8 mouse cellular contexts compared by ENCODE assay signal in genomic region chr5:75155741-75156553, GRCm38 (mm10). TPM values are rescaled to one million over a fixed set of nuclear protein-coding genes. Genes with fewer than 3 reads are reported as not detected.
DNase-seq lines count a peak whose midpoint lies in the region; ATAC-seq and TF ChIP-seq lines count a peak whose summit lies in the region.

No protein-coding gene starts in this region.

- peak overlapping the region; percentile 55 for H3K9ac ChIP-seq in hindbrain, embryonic 15.5 days

- POLR2A ChIA-PET in Patski (lab: Charles Lee) = interaction anchor here (0.5 to 1.4 kb wide), 7 partner anchors 8 to 787 kb away, joined by 3 to 5 read pairs (median 5); no protein-coding TSS in a partner anchor

- peak; percentile 74 for ATAC-seq in Patski
- peak; percentile 82 for ATAC-seq in hindbrain, embryonic 15.5 days (ENCODE audit: low FRiP score, low read depth)

- in situ Hi-C loops in Patski (cut with MboI; ENCODE audit: low pct_unique_long_range_greater_than_20kb) = loop anchor here (5.0 to 10.0 kb wide), 4 partner anchors 359 to 844 kb away; no protein-coding TSS in a partner anchor

- peaks cover 49% of the 10 kb centered on the region for H3K4me1 ChIP-seq in hindbrain, embryonic 15.5 days (replicated peaks)

- peak overlapping the region; percentile 68 for H3K27ac ChIP-seq in gastrocnemius, adult 2 months
- peak overlapping the region; percentile 43 for H3K27ac ChIP-seq in hindbrain, embryonic 15.5 days (replicated peaks)

- CTCF ChIA-PET in Patski (lab: Charles Lee) = interaction anchor here (0.7 to 3.7 kb wide), 48 partner anchors 9 to 1302 kb away, joined by 3 to 21 read pairs (median 4); no protein-coding TSS in a partner anchor

- peak overlapping the region; percentile 77 for H3K4me3 ChIP-seq in gastrocnemius, adult 2 months
- H3K4me3 ChIP-seq in hindbrain, embryonic 15.5 days = peak overlapping the region; percentile 49

- 0% methylated on average over 51 of the region's 52 CpGs for WGBS in hindbrain, embryonic 15.5 days

- TF ChIP-seq CTCF in Patski (IDR thresholded peaks at IDR 0.05) = no peak
- TF ChIP-seq CTCF in gastrocnemius, adult 2 months (IDR thresholded peaks at IDR 0.05) = peak; percentile 93

- DNase-seq in Patski (ENCODE audit: low read depth, low spot score) = peak; percentile 35
- DNase-seq in cerebellum, postnatal 14 days = peak; percentile 67 to 69
- peak; percentile 89 for DNase-seq in gastrocnemius, adult 2 months
- DNase-seq in left cerebral cortex, adult 18-20 months (ENCODE audit: low spot score in 2 of 2) = peak; percentile 83
- DNase-seq in lung, postnatal 4 days = peak; percentile 89 to 90
- DNase-seq in right cerebral cortex, adult 2 months (ENCODE audit: low spot score in 2 of 2) = peak; percentile 76 to 78
- peak; percentile 80 for DNase-seq in urinary bladder, adult 2 months (ENCODE audit: low spot score)

- H3K9me3 ChIP-seq in hindbrain, embryonic 15.5 days = no peaks in the 10 kb centered on the region

- H3K36me3 ChIP-seq in hindbrain, embryonic 15.5 days = no peaks in the 10 kb centered on the region

- peak overlapping the region; percentile 95 for H3K4me2 ChIP-seq in hindbrain, embryonic 15.5 days

- peaks cover 19% of the 10 kb centered on the region for H3K27me3 ChIP-seq in Patski
- peaks cover 20% of the 10 kb centered on the region for H3K27me3 ChIP-seq in hindbrain, embryonic 15.5 days

- intact Hi-C loops in gastrocnemius, adult 2 months (cut with DNase I) = loop anchor here (2.0 to 5.0 kb wide), 6 partner anchors 194 to 1304 kb away; no protein-coding TSS in a partner anchor

RNA-seq across cellular contexts. Expression of gene Pdgfra, which starts 3.9 kb away (rescaled TPM):
- 7.5 TPM for polyA plus RNA-seq in Patski (2021)
- total RNA-seq in gastrocnemius, adult 2 months (2021) = 10 to 100 TPM; 16.6 to 21.7 TPM
- polyA plus RNA-seq in hindbrain, embryonic 15.5 days (2015; fragmentation: Nextera tagmentation; extraction: Ambion mirVana) = 17.1 and 17.4 TPM in 2 replicates
- total RNA-seq in left cerebral cortex, adult 18-20 months (2021) = 10 to 100 TPM; 29.3 to 30.0 TPM
- polyA plus RNA-seq in urinary bladder, adult 2 months (2012; rRNA removed) = 33.3 and 53.6 TPM in 2 replicates

Comparison
In these comparisons a context has a peak if more than half of its experiments do, and no peak if none do; other contexts are left out.
1. Peak in every context shown above with its lines: DNase-seq, ATAC-seq, H3K4me3 ChIP-seq and H3K27ac ChIP-seq.
2. DNase-seq: peak in every context shown above with its lines; median percentile 90 in lung, postnatal 4 days; 89 in gastrocnemius, adult 2 months; 83 in left cerebral cortex, adult 18-20 months; 80 in urinary bladder, adult 2 months; 77 in right cerebral cortex, adult 2 months; 68 in cerebellum, postnatal 14 days; 35 in Patski.